Mouse (Mus musculus): ENCODE measurements at regions not wholly inside any gene's neighbourhood (a gene's known extent, or its start where the extent isn't known, plus 50 kb on each side); places are given as distances from the start of the nearest gene placed in this dataset.

- no peak for TF ChIP-seq POLR2A (IDR thresholded peaks at IDR 0.05; ENCODE audit: insufficient read depth, low read length)
- TF ChIP-seq CTCF (IDR thresholded peaks at IDR 0.05; ENCODE audit: low read depth, low read length) = no peak
- no peak for TF ChIP-seq EP300 (IDR thresholded peaks at IDR 0.05; ENCODE audit: insufficient read depth, low read depth, low read length)
Measured at GRCm38 (mm10) chr14:71272470-71272869, 672.8 kb upstream of the Fam160b2 start.

Data from ES-Bruce4 (cell line).